Mouse (Mus musculus): Measurements from ENCODE around the gene Spsb4. TPM values are rescaled to one million over a fixed set of nuclear protein-coding genes. Genes with fewer than 3 reads are reported as not detected.
A peak's percentile ranks its signal among the peaks of the same experiment; 100 is the strongest.

Gene Spsb4
- polyA plus RNA-seq, 1 experiment from 2014 or later, result 159 TPM

GRCm38 (mm10) chr9:96934816-96935215, 83.8 kb downstream of the Spsb4 start:
- Histone ChIP-seq H3K9me3 (peaks cover 14% of the 10 kb centered on the region; the same call in 1 of the 2 replicates), H3K36me3 (peaks cover 26% of the 10 kb centered on the region), H3K4me1 (replicated peaks) (0 out of 2 replicates have a peak, but pooled peaks cover 4% of the 10 kb centered on the region), H3K27ac (no peak overlapping the region), H3K4me3 (no peak overlapping the region), H3K27me3 (ENCODE audit: insufficient read depth, poor library complexity, severe bottlenecking) (no peaks in the 10 kb centered on the region)
- 82% methylated on average over 3 of the region's 3 CpGs for WGBS
- DNase-seq (ENCODE audit: low spot score), result no peak

- peaks cover 10% of the 10 kb centered on the region; the same call in 1 of the 2 replicates for H3K27me3 ChIP-seq (ENCODE audit: insufficient read depth, poor library complexity, severe bottlenecking)
- H3K4me3 ChIP-seq, result no peak overlapping the region
- WGBS, result 95% methylated on average over 8 of the region's 8 CpGs
- DNase-seq (ENCODE audit: low spot score), result no peak
- no peaks in the 10 kb centered on the region for H3K4me1 ChIP-seq (replicated peaks)
- peaks cover 9% of the 10 kb centered on the region for H3K36me3 ChIP-seq
- H3K9me3 ChIP-seq, result peaks cover 9% of the 10 kb centered on the region; the same call in 1 of the 2 replicates
- H3K27ac ChIP-seq, result no peak overlapping the region
These were observed 85.9 kb downstream of the Spsb4 start for GRCm38 (mm10) chr9:96932751-96933150.

GRCm38 (mm10) chr9:96923577-96924316, 94.9 kb downstream of the Spsb4 start:
- Histone ChIP-seq H3K27me3 (ENCODE audit: insufficient read depth, poor library complexity, severe bottlenecking) (0 out of 2 replicates have a peak, but pooled peaks cover 3% of the 10 kb centered on the region), H3K9me3 (peaks cover 13% of the 10 kb centered on the region; the same call in 1 of the 2 replicates), H3K4me3 (no peak overlapping the region), H3K27ac (no peak overlapping the region), H3K36me3 (no peaks in the 10 kb centered on the region), H3K4me1 (replicated peaks) (0 out of 2 replicates have a peak, but pooled peaks cover 4% of the 10 kb centered on the region)
- WGBS, result 89% methylated on average over 17 of the region's 17 CpGs
- DNase-seq (ENCODE audit: low spot score), result no peak

GRCm38 (mm10) chr9:96923119-96923518, 95.5 kb downstream of the Spsb4 start:
- no peaks in the 10 kb centered on the region for H3K27me3 ChIP-seq (ENCODE audit: insufficient read depth, poor library complexity, severe bottlenecking)
- no peaks in the 10 kb centered on the region for H3K36me3 ChIP-seq
- DNase-seq (ENCODE audit: low spot score), result no peak
- H3K4me3 ChIP-seq, result no peak overlapping the region
- 0 out of 2 replicates have a peak, but pooled peaks cover 4% of the 10 kb centered on the region for H3K4me1 ChIP-seq (replicated peaks)
- H3K9me3 ChIP-seq, result peaks cover 13% of the 10 kb centered on the region; the same call in 1 of the 2 replicates
- peak overlapping the region; percentile 40; the same call in 1 of the 2 replicates for H3K27ac ChIP-seq
- WGBS, result 84% methylated on average over 6 of the region's 6 CpGs

GRCm38 (mm10) chr9:96916620-96917538, 101.8 kb downstream of the Spsb4 start:
- peaks cover 8% of the 10 kb centered on the region; the same call in 1 of the 2 replicates for H3K9me3 ChIP-seq
- DNase-seq (ENCODE audit: low spot score), result peak; percentile 97
- H3K36me3 ChIP-seq, result no peaks in the 10 kb centered on the region
- peak overlapping the region; percentile 43 for H3K27ac ChIP-seq
- H3K4me1 ChIP-seq (replicated peaks), result peaks cover 13% of the 10 kb centered on the region; the same call in 1 of the 2 replicates
- no peaks in the 10 kb centered on the region for H3K27me3 ChIP-seq (ENCODE audit: insufficient read depth, poor library complexity, severe bottlenecking)
- H3K4me3 ChIP-seq, result no peak overlapping the region
- WGBS, result 42% methylated on average over 27 of the region's 27 CpGs

GRCm38 (mm10) chr9:96916076-96916475, 102.6 kb downstream of the Spsb4 start:
- DNase-seq (ENCODE audit: low spot score), result no peak
- 52% methylated on average over 7 of the region's 7 CpGs for WGBS
- H3K4me1 ChIP-seq (replicated peaks), result peaks cover 13% of the 10 kb centered on the region; the same call in 1 of the 2 replicates
- H3K27ac ChIP-seq, result no peak overlapping the region
- H3K36me3 ChIP-seq, result no peaks in the 10 kb centered on the region
- no peak overlapping the region for H3K4me3 ChIP-seq
- peaks cover 8% of the 10 kb centered on the region; the same call in 1 of the 2 replicates for H3K9me3 ChIP-seq
- no peaks in the 10 kb centered on the region for H3K27me3 ChIP-seq (ENCODE audit: insufficient read depth, poor library complexity, severe bottlenecking)

- no peaks in the 10 kb centered on the region for H3K36me3 ChIP-seq
- no peak overlapping the region for H3K27ac ChIP-seq
- no peak for DNase-seq (ENCODE audit: low spot score)
- H3K4me1 ChIP-seq (replicated peaks), result peaks cover 13% of the 10 kb centered on the region; the same call in 1 of the 2 replicates
- no peaks in the 10 kb centered on the region for H3K27me3 ChIP-seq (ENCODE audit: insufficient read depth, poor library complexity, severe bottlenecking)
- no peak overlapping the region for H3K4me3 ChIP-seq
- 82% methylated on average over 6 of the region's 6 CpGs for WGBS
- peaks cover 6% of the 10 kb centered on the region; the same call in 1 of the 2 replicates for H3K9me3 ChIP-seq
These were observed 103.8 kb downstream of the Spsb4 start for GRCm38 (mm10) chr9:96914851-96915250.

GRCm38 (mm10) chr9:96914005-96914404, 104.6 kb downstream of the Spsb4 start:
- Histone ChIP-seq H3K27me3 (ENCODE audit: insufficient read depth, poor library complexity, severe bottlenecking) (no peaks in the 10 kb centered on the region), H3K4me3 (no peak overlapping the region), H3K4me1 (replicated peaks) (peaks cover 13% of the 10 kb centered on the region; the same call in 1 of the 2 replicates), H3K27ac (no peak overlapping the region), H3K9me3 (no peaks in the 10 kb centered on the region), H3K36me3 (no peaks in the 10 kb centered on the region)
- no peak for DNase-seq (ENCODE audit: low spot score)
- 78% methylated on average over 3 of the region's 3 CpGs for WGBS

- no peak overlapping the region for H3K4me3 ChIP-seq
- H3K4me1 ChIP-seq (replicated peaks), result no peaks in the 10 kb centered on the region; the same call in 1 of the 2 replicates
- no peaks in the 10 kb centered on the region for H3K36me3 ChIP-seq
- WGBS, result 93% methylated on average over 1 of the region's 1 CpGs
- H3K9me3 ChIP-seq, result no peaks in the 10 kb centered on the region
- no peaks in the 10 kb centered on the region for H3K27me3 ChIP-seq (ENCODE audit: insufficient read depth, poor library complexity, severe bottlenecking)
- no peak overlapping the region for H3K27ac ChIP-seq
- DNase-seq (ENCODE audit: low spot score), result no peak
These were observed 109.1 kb downstream of the Spsb4 start for GRCm38 (mm10) chr9:96909503-96909902.

GRCm38 (mm10) chr9:96908737-96909136, 109.9 kb downstream of the Spsb4 start:
- no peaks in the 10 kb centered on the region for H3K9me3 ChIP-seq
- DNase-seq (ENCODE audit: low spot score), result no peak
- H3K4me1 ChIP-seq (replicated peaks), result no peaks in the 10 kb centered on the region; the same call in 1 of the 2 replicates
- H3K27ac ChIP-seq, result no peak overlapping the region
- H3K36me3 ChIP-seq, result no peaks in the 10 kb centered on the region
- H3K27me3 ChIP-seq (ENCODE audit: insufficient read depth, poor library complexity, severe bottlenecking), result no peaks in the 10 kb centered on the region
- WGBS, result 76% methylated on average over 2 of the region's 2 CpGs
- H3K4me3 ChIP-seq, result no peak overlapping the region

- WGBS, result 86% methylated on average over 7 of the region's 7 CpGs
- no peak for DNase-seq (ENCODE audit: low spot score)
These were observed 114.0 kb downstream of the Spsb4 start for GRCm38 (mm10) chr9:96904360-96905355.

More at GRCm38 (mm10) chr9:96904360-96905355, 114.0 kb downstream of the Spsb4 start:
- no peaks in the 10 kb centered on the region for H3K4me1 ChIP-seq (replicated peaks)
- H3K27ac ChIP-seq, result no peak overlapping the region
- H3K9me3 ChIP-seq, result no peaks in the 10 kb centered on the region
- no peak overlapping the region for H3K4me3 ChIP-seq
- no peaks in the 10 kb centered on the region for H3K36me3 ChIP-seq
- no peaks in the 10 kb centered on the region for H3K27me3 ChIP-seq (ENCODE audit: insufficient read depth, poor library complexity, severe bottlenecking)
